Mouse (Mus musculus) ES-E14 (cell line): ENCODE data around the gene Ctc1.
A peak's percentile ranks its signal among the peaks of the same experiment; 100 is the strongest.

Experiments used
- CHD2 ChIP-seq: IDR thresholded peaks from 2 replicates; pipeline ENCODE4 v1.6.1; 2014; ENCODE audit warnings: mild to moderate bottlenecking, low read depth, low read length, inconsistent platforms
- MAFK ChIP-seq: IDR thresholded peaks from 2 replicates; pipeline ENCODE4 v1.6.1; 2014; ENCODE audit warnings: mild to moderate bottlenecking, low read depth, low read length, inconsistent platforms; ENCODE audit not compliant: insufficient read depth

DNA sequence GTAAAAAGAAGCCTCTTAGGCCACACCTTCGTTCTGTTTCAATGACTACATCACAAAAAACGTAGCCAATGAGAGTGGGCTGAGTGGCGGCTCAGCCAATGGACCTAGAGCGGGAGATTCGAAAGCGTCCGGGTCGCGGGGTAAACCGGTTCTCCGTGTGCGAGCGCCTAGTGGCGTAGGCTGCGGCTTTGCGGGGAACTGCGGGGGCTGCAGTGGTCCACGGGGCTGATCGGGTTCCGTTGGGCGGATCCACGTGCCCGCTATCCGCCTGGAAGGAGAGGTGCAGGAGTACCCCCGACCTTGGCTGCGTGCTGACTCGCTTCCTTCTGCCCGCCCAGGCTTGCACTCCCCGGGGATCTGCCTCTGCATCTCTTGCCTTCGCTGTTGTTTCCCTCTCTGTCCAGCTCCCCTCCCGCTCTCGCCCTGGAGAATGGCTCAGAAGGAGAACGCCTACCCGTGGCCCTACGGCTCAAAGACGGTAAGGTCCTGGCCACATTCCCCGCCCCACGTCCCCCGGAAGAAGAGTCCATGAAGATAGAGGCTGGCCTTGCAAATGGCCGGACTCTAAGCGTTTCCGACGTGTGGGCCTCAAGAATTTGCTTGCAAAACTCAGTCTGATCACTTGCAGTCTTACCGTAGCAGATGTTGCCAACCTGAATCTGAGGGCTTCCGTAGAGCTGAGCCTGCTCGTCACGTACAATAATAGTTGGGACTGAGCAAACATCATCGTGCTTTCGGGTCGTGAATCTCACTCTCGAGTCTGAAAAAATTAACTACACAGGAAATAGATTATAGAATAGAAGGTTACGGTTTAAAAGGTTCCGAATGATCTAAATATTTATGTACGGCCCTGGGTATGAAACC lies 30.1 kb downstream of the Ctc1 start, which contains the start of gene Aurkb:
- no peak for TF ChIP-seq MAFK
- TF ChIP-seq CHD2: peak; percentile 62; the same call in 1 of the 2 replicates
